Mouse (Mus musculus) ovary, postnatal 10 days (tissue): ENCODE data around the gene Trim37.
"Not testable (repeated sequence)": the region's sequence is repeated elsewhere in the genome, so short reads cannot be mapped to it uniquely, and the experiment has no call there.

ENCODE experiments used
- DNase-seq: peaks from one replicate; pipeline ENCODE4 v3.0.0; 2022; ENCODE audit warnings: low spot score

Trim37 gene

GRCm38 (mm10) chr11:87233377-87233776, 106.5 kb downstream of the Trim37 start:
- no peak for DNase-seq

- DNase-seq: no peak
These were observed 108.0 kb downstream of the Trim37 start for GRCm38 (mm10) chr11:87234743-87235485.

GRCm38 (mm10) chr11:87235486-87235872, 108.6 kb downstream of the Trim37 start:
- DNase-seq: no peak

GRCm38 (mm10) chr11:87238891-87239530, 112.1 kb downstream of the Trim37 start:
- DNase-seq: no peak

DNA sequence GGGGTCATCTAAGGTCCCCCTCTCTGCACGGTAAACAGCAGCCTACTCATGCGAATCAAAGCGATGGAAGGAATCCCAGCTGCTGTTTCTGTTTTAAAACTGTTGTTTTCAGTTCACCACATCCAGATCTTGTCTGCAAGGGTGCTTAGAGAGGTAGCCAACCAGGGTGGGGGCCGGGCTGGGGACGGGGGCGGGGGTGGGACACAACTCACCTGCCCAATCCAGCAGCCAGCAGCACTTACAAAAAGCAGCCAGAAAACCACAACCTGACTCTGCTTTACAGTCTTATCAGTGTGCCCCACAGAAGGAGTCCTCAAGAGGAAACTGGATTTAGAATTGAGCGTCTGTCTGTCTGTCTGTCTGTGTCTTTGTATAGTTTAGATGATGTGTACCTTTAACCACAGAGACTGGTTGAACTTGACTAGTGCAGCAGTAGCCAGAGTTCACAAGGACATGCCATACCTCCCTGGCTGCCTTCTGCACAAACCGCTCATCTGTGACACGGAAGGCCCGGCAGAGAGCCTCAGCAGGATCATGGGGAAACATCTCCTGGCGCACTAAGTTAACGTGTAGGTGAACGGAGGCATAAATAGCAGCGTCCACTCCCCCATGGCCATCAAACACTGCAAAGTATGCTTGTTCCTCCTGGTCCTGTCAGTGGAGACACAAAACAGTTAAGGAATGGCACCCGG, 113.4 kb downstream of the Trim37 start:
- no peak for DNase-seq

DNA sequence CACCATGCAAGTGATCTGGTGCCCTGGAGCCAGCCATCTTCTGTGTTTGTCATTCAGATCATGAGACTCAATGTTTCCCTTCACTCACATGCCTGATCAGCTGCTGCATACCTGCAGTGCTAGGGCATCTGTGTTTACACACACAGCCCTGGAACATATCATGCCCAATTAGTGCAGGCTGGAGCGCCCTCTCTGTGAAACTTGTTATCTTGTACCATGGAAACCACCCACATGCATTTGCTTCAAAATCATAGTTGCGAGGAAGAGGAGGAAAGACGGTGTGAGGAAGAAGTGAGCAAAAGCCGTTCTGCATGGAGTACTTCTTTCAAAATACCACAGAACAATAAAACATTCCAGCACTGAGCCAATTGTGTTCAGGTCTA, 113.9 kb downstream of the Trim37 start:
- no peak for DNase-seq

GRCm38 (mm10) chr11:87241256-87241655, 114.4 kb downstream of the Trim37 start:
- DNase-seq: no peak

DNA sequence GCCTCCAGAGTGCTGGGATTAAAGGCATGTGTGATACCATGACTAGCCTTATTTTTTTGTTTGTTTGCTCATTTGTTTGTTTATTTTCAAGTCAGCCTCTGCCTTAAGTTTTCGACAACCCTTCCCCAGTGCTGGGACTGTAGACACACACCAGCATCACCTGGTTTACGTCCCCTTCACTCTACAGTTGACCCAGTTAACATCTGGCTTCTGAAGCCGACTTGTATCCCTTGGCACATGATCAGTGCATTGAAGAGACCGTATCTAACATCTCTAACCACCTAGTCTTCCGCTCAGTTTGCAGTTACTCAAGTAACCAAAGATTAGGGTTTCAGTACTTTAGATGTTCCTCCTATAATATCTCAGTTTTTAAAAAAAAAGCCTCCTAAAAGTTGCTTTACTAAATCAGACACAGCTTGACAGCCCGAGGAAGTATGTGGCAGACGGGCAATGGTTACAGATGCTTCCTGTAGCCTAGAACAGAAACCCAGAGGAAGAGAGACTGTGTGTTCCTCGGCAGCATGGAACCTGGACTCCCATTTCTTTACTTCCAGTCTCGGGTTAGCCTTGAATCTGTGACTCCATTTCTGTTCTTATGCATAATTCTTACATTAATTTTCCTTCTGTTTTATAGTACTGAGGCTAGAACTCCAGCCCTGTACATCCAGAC, 118.4 kb downstream of the Trim37 start:
- DNase-seq: no peak

GRCm38 (mm10) chr11:87246107-87246651, 119.3 kb downstream of the Trim37 start:
- no peak for DNase-seq

GRCm38 (mm10) chr11:87246724-87247493, 120.0 kb downstream of the Trim37 start:
- no peak for DNase-seq

DNA sequence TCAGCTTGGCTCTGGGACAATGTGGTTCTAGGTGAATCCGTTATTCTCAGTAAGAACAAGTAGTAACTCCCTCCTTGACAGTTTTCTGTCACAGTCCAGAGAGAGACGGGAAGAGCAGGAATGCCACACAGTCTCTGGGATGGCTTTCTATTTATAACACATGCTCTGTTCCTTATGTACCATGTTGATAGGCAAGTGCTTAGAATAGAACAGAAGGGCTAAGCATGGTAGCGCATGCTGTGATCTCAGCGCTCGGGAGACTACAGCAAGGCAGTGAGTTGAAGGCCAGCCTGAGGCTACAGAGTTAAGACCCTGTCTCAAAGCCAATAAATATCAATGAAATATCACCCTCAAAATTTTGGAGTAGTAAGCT, 120.6 kb downstream of the Trim37 start:
- no peak for DNase-seq

GRCm38 (mm10) chr11:87250132-87250531, 123.3 kb downstream of the Trim37 start:
- no peak for DNase-seq

- no peak for DNase-seq
These were observed 126.4 kb downstream of the Trim37 start for GRCm38 (mm10) chr11:87253294-87253693.

GRCm38 (mm10) chr11:87254149-87254548, 127.3 kb downstream of the Trim37 start:
- no peak for DNase-seq

DNA sequence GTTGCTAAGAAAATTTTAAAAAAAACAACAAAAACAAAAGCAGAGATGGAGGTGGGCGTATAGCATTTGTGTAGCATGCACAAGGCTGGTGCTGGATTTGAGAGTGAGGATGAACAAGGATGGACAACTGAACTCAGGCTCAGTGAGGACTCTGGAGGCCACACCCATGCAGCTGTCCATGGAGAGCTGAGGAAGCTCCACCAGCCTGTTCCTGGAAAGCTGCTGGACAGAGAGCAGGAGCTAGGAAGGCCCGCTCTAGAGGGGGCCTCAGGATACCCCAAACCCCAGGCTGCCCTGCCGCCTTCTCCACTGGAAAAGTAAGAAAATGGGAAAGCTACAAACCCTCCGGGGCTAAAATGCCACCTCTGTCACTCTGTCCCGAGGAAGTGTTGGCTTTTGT, 130.4 kb downstream of the Trim37 start:
- no peak for DNase-seq

DNA sequence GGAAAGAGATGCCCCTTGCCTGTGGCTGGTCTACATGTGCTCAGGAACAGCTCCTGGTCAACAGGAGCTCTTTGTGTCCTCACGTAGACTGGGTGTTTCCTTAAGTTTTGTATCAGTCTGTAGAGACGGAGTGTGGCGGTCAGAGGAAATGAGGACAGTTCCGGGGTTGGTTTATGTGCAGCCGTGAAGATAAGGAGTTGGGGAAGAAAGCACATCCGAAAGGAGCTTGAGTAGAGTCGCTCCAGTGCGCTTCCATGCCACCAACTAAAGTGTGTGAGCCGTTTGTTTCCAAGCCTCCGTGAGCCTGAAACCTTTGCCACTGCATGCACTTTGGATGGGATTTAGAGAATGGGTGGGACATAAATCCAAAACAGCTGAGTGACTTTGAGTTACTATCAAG, 132.9 kb downstream of the Trim37 start:
- DNase-seq: no peak

- DNase-seq: not testable (repeated sequence)
These were observed 134.8 kb downstream of the Trim37 start for GRCm38 (mm10) chr11:87261705-87262104.

DNA sequence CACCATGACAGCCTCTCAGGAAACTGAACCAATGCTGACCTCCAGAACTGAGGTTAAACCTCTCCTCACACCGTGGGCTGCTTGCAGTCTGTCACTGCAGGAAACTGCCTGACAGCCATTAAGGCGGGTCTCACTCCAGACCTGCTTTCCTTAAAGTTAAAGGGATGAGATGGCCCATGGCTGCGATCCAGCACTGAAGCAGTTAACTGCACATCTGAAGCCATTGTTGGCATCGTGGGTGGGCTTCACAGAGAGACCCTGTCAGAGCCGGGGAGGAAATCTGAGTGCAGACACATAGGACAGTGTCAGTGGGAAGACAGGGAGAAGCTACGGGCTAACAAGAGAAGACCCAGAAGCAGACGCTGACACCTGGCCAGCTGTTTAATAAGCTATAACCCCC, 137.1 kb downstream of the Trim37 start:
- no peak for DNase-seq

DNA sequence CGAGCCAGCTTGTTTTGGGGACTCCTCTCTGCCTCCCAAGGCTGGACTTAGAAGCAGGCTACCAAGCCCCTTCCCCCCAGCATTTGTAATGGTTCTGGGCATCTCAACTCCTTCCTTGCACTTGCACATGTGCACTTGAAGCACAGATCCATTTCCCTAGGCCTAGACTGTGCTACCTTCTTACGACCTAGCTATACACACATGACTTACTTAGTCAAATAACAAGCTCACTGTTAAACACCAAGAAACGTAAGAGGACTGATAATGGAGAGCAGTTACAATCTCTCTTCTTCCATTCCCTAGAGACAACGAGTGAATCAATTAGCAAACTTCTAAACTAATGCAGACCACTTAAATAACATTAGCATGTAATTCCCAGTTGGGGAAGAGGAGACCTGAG, 139.4 kb downstream of the Trim37 start:
- no peak for DNase-seq

DNA sequence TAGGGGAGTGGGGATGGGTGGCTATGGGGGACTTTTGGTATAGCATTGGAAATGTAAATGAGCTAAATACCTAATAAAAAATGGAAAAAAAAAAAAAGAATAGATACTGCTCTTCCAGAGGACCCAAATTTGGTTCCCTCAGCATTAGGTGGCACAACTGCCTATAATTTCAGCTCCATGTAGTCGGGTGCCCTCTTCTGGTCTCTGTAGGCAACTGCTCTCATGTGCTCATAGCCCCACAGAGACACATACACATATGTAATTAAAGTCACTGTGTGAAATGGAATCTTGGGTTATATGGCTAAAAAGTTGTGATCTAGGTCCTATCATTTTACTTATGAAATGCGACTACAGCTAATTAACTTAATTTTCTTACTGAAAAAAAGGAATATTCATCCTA, 141.9 kb downstream of the Trim37 start:
- DNase-seq: no peak
